Mouse (Mus musculus) layer of hippocampus, adult 9-11 months (tissue): ENCODE results near the gene Usp34.
"Not testable (repeated sequence)": the region's sequence is repeated elsewhere in the genome, so short reads cannot be mapped to it uniquely, and the experiment has no call there.

ENCODE experiments used
- DNase-seq: peaks from one replicate; pipeline ENCODE4 v3.0.0; 2022

The Usp34 gene

DNA sequence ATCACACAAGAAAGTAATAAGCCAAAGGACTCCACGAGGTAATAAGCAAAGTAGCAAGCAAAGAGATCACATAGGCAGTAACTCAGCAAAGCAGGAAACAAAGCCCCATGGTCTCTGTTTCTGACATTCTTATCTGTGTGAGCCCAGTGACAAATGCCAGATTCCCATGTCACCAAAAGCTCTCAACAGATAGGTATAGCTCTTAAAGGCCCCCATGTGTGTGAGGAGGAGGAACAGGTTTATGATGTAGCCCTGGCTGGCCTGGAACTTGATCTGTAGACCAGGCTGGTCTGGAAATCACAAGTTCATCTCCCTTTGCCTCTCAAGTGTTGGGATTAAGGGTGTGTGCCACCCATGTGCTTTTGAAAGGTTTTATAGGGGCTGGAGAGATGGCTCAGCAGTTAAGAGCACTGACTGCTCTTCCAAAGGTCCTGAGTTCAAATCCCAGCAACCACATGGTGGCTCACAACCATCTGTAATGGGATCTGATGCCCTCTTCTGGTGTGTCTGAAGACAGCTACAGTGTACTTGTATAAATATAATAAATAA, 53.1 kb downstream of the Usp34 start:
- DNase-seq, result not testable (repeated sequence)

DNA sequence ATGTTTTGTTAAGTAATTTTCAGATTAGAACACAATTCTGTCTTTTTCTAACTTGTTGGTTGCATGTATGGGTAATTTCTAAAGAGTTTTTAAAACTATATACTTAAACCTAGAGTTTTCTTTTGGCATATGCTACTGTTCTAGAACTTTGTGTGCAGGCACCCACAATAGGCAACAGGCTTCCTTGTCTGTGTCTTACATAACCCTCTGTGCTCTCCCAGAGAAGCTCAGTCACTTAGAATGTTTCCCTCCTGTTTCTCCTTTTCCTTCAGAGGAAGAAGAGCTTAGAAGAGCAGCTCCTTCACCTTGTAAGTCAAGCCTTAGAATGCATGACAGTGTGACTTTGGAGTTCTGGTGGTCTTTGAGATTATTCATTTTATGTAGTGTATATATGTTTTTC, 55.6 kb downstream of the Usp34 start:
- no peak for DNase-seq

DNA sequence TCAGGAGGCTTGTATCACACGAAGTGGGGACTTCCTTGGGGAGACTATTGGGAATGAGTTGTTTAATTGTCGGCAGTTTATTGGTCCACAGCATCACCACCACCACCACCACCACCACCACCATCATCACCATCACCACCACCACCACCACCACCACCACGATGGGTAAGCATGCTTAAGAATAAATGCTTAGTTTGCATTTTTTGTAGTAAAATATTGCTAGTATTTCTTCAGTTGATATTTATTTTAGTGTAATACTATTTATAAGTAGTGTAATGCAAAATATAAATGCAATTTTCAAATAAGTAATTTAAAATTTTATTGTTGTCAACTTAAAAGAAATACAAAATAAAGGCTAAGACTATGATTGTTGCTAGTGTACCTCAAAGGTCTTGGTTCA, 57.7 kb downstream of the Usp34 start:
- no peak for DNase-seq

DNA sequence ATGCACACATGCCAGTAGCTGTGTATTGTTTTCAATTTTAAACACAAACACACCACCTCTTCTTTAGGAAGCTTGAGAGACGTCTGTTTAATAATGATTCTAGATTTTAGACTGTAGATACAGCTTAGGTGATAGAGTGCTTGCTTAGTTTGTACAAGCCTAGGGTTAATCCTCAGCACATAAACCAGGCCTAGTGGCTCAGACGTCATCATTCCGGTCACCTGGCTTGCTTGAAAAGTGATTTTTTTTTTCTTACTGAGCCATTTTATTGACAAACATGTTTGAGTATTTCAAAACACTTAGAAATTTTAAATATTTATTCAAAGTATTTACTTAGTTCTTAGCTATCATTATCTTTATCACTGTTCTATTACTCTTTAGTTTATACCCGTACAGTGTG, 65.3 kb downstream of the Usp34 start:
- no peak for DNase-seq

DNA sequence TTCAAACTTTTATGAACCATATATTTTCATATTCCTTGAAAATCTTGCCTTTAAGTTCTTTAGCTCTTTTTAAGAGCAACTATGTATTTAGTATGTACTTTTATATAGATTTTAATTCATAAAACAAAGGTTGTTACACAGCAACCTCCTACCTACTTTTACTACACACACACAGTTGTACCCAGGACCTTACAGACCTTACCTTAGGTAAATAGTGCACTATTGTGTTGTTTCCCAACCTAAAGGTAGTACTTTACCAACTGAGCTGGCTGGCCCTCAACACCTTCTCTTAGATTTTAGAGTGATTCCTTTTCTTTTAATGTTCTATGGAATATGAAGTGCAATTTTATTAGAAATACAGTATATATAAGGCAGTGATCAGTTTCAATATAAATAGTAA, 65.8 kb downstream of the Usp34 start:
- DNase-seq, result no peak

DNA sequence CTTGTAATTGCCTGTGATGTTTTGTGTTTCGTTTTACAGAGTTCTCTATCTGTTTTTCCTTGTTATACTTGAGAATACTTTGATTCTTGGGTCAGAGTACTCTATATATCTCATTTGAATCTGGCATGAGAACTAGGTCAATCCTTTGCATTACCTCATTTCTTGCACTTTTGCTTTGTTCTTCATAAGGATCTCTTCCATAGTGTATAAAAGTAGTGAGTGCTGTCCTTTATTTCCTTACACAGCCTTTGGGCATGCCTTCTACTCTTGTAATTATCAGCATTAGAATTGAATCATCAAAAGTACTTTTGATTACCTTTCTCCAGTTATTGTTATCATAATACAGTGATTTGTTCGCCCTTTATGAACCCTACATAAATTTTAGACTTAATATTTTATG, 73.4 kb downstream of the Usp34 start:
- no peak for DNase-seq

DNA sequence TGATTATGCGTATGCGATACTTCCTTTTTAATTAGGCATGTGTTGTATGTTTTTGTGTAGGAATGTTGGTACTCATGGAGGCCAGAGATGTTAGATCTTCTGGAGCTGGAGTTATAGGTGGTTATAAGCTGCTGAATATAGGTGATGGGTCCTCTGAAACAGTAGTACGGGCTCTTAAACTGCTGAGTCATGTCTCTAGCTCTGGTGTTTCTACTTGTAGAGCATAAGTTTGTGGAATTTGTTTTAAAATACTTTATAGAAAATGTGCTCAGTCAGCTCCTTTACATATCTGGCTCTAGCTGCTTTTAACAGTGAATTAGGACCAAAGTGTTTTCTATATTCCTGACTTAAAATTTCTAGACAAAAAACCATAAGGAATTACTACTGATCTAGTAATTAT, 73.9 kb downstream of the Usp34 start:
- DNase-seq, result no peak

DNA sequence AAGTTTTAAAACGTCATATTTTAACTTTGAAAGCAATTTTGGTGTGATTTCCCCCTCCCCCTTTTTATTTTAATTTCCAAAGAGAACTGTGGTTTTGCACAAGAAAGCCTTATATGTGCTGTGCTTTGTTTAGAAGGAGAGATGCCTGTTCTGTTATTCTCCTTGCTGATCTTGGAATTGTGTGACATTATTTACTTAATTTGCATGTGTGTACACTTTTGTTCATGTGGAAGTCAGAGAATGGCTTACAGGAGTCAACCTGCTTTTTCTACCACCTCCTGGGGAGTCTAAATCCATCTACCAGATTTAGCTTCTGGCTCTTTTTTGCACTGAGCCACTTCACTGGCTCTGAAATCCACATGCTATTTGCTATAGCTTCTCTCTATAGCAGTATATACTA, 76.1 kb downstream of the Usp34 start:
- DNase-seq, result no peak

DNA sequence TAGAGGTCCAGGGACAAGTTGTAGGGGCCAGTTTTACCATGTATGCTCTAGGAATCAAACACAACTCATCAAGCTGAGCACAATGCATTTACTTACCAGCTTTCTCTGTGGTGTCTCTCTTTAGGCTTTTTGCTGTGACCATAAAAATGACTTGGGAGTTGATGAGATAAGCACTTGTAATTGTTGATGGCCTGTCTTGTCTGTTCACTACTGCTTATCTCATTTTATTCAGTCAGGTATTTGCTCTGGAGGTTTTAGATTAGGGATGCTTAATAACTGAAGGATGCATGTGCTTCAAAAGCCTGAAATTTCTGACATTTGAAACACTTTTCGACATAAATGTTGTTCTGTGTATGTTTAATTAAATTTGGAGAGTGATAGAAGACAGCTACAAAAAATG, 83.0 kb downstream of the Usp34 start:
- DNase-seq, result no peak

DNA sequence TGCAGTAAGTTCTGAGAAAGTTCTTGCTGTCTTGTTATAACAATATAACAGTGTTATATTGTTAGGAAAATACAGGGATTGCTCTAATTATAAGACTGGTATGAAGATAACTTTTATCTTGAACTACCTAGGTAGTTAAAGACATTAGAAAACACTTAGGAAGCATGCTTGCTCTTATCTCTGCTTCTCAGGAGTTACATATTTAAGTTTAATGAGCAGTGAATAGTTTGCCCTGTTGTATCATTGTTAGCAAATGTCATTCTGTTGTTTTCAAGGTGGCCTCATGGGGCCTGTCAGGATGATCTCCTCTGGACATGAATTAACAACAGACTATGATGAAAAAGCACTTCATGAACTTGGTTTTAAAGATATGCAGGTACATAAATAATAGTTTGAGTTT, 85.9 kb downstream of the Usp34 start:
- no peak for DNase-seq

DNA sequence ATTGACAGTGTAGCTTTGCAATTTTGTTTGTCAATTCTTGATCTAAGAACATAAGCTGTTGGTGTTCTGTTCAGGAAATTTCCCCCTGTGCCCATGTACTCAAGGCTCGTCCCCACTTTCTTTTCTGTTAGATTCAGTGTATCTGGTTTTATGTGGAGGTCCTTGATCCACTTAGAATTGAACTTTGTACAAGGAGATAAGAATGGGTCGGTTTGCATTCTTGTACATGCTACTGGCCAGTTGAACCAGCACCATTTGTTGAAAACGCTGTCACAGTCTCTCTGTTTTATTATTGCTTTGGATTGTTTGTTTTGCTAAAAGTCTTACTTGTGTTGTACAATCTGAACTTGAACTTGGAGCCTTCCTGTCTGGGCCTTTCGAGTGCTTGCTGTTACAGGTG, 89.9 kb downstream of the Usp34 start:
- no peak for DNase-seq

DNA sequence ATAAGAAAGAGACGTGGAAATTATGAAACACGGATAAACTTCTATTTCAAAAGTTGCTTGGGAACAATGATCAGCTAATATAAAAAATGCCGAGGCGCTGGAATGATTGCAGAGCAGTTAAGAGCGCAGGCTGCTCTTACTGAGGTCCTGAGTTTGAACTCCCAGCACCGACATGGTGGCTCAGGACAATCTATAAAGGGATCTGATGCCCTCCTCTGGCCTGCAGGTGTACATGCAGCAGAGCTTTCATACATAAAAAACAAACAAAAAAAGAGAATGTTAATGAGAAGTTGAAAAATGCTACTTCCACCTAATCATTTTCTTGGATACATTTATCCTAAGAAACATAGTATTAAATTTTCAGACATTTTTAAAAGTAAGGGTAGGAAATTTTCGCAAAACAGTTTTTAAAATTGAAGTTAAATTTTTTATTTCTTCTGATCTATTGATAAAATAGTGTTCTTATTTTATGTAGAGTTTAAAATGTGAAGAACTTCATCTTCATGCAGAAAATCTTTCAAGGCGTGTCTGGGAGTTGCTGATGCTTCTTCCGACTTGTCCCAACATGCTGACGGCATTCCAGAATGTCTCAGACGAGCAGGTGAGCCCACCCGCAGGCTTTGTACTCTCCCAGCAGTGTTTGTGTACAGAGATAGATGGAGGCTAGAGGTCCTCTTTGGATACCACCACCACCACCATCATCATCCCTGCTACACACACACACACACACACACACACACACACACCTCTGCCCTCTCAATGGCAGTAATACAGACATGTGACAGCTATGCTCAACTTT, 94.5 kb downstream of the Usp34 start:
- no peak for DNase-seq

DNA sequence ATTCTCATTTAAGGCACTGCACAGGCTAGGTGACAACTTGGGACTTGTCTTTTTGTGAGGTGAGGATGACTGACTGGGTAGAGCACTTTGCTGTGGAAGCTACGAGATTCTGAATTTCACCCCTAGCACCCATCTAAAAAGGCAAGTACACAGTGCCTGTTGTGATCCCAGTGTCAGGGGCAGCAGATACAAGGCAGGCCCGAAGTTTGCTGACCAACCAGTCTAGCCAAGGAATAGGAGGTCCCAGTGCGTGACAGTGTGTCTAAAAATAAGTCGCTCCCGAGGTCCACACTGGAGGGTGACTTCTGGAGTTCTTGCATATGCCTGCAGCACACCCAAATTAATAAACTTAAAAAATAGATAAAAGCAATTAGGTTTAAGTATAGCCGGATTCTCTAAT, 121.6 kb downstream of the Usp34 start:
- DNase-seq, result no peak

DNA sequence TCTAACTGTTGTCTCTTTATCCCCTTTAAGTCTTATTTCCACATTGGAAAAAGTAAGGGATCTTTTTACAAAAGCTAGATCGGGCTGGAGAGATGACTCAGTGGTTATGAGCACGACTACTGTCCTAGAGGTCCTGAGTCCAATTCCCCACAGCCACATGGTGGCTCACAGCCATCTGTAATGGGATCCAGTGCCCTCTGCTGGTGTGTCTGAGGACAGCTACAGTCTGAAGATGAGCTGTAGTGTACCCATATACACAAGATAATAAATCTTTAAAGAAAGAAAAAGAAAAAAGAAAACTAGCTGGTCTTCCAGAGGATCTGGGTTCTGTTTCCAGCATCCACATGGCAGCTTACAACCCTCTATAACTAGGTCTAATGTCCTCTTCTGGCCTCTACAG, 123.3 kb downstream of the Usp34 start:
- DNase-seq, result no peak

DNA sequence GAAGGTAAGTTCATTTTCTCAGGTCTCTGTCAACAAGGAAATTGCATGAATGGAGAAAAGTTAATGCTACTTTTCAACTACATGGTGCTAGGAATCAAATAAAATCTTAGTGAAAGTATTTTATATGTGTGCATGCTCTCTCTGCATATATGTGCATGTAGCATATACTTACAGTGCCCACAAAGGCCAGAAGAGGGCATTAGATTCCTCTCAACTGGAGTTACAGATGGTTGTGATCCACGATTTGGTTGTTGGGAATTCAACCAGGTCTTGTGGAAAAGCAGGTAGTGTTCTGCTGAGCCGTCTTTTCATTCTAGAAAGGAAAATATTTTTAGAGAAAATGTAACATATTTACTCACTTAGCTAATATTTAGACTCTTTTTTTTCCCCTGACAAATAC, 129.4 kb downstream of the Usp34 start:
- no peak for DNase-seq

DNA sequence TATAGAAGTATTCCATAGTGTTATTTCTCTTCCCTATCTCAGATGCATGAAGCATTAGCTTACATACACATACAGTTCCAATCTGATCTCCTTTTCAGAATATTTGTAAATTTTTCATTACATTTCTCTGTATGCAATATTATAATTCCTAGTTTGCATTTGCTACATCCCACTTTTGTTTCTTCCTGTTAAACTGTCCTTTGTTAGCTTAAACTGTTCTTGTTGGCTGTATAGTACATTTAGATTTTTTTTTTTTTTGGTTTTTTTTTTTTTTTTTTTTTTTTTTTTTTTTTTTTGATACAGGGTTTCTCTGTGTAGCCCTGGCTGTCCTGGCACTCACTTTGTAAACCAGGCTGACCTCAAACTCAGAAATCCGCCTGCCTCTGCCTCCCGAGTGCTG, 159.2 kb downstream of the Usp34 start:
- DNase-seq, result not testable (repeated sequence)

DNA sequence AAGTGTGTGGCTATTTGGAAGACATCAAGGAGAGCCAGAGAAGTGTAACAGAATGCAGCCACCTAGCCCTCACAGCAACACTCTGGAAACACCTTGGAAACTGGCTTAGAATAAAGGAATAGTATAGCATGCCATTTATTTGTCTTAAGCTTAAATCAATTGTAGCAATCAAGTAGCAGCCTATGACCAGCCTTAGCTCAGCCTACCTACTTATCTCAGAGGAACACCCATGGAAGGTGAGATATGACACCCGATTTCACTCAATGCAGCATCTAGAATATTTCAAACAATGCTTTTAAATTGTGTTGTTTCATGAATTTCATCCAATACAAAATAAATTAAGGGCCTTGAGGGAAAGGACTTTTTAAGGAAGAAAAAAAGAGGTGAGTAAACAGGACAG, 183.3 kb downstream of the Usp34 start:
- DNase-seq, result no peak

DNA sequence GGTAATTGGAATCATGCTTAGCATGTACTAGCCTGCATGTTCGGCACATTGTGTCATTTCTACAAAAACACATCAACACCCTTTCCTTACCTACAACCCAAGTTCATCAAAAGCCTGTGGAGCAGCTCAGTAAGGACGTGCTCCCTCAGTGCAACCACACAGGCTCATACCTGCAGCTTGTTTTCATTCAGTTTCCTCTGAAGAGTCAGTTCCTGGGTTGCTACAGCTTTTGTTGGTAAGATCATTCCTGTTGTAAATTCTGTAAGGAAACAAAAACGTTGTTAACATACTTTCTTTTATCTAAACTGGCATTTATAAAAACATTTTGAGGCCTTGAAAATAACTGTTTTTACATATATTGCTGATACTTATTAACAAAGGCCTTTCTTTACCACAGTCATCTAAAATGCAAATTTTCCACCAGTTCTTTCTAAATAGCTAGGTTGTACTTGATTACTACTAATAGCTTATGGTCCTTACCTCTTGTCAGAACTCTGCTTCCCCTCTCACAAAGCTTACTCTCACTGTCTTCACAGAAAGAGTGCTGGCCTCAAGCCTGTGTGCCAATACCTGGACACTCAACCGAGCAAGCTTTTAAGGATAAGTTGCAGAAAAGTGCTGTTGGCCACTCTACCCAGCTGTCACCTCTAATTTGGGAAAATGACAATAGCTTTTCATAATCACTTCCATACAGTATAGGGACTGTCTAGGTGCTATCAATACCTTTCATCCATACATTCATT, 185.5 kb downstream of the Usp34 start:
- DNase-seq, result no peak

DNA sequence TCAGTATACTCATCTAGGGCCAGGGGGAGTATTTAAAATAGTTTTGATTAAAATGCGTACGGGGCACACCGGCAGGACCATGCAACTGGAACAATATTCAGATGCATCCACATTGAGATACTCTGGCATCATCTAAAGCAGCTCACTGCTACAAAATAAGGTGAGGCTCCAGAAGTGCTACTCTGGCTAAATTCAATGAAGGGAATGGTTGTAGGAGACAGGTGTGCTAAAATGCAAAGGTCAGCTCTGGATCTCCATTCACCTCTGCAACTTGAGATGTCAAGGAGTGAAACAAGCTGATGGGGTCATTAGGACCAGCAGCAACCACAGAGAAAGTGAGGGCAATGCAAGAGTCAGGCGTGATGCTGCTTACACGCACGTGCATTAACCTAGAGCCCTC, 188.5 kb downstream of the Usp34 start:
- DNase-seq, result no peak

DNA sequence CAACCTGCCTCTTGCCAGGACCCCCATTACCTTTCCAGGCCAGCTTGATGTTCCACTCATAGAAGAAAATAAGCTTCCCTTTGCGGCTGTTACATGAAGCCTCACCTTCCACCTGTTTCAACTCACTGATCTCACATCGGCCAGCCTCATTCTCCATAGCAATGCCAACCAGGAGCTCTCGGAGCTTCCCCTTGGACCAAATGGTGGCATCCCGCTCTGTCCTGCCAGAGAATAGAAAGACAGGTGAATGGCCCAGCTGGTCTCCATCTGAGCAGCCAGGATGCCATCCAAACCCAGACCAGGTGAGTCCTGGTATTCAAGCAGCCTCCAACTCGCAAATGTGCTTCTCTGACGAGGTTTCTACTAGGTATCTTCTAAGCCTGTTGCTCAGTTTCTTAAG, 190.0 kb downstream of the Usp34 start:
- DNase-seq, result no peak

DNA sequence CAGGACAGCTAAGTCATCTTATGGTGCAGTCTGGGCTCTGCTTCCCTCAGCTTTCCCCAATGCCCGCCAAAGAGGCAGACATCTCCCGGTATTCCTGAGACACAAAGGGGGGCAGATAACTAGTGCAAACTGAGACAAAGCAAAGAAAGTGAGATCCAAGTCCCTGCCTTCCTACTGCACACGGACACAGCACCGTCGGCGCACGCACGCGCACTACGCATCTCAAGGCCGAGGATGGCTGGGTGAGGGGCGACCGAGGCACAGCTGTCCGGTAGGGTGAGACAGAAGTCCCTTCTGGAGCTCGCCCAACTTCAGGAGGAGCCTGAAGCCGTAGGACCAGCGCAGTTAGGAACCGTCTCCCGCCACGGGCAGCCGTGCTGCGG, 190.6 kb downstream of the Usp34 start:
- DNase-seq, result peak; percentile 69

DNA sequence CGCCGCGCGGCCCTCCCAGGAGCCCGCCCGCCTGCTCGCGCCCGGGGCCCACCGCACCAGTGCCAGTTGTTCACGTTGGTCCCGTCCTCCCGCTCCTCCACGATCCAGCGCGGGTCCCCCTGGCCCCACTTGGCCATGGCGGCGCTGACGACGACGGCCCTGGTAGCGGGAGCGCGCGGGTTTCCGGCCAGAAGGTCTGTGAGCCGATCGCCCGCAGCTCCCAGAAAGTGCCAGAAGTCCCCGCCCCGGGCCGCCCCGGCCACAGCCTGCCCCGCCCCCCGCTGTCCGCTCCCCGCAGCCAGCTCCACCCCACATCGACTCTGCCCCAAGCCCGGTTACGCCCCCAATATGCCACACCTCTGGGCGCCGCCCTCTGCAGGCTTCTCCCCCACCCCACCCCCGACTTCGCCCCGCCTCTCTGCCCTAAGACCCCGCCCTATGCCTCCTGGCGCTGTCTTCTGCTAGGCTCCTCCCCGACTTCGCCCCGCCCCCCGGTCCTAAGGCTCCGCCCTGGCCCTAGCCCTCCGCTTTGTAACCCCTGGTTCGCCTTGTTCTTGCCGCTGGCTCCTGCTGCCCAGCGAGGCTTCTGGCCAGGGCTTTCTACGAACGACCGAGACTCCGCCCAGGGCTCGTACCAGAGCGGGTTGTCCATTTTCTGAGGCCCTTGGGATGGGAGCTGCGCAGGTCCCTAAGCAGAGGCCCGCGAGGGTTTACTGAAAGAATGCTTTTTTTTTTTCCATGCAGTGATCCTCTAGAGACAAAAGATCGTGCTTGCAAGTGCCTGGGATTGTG, 191.2 kb downstream of the Usp34 start, which contains the start of gene Ahsa2:
Gene Ahsa2, minus strand, starts transcription at position 313 of the 792 bp plus-strand sequence.
- DNase-seq, result peak; percentile 95

DNA sequence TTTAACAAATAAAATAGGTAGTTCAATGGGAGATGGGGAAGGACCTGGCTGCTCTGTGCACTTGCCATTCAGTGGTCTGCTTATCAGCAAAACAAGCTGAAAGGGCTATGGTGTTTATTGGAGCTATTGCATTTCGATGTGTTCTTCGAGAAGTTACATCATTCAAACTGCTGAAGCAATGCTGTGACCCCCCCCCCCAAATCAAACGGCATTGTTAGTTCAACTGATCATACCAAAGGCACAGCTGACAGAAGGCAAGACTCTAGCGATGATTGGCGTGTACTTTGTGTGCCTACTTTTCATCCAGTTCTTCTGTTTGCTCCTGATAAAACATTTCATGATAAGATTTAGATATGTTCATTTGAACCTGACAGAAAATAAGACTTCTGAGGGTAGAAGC, 191.9 kb downstream of the Usp34 start:
- DNase-seq, result no peak
